Comparison of ENCODE assay signal across 11 mouse cellular contexts in the genomic region with DNA sequence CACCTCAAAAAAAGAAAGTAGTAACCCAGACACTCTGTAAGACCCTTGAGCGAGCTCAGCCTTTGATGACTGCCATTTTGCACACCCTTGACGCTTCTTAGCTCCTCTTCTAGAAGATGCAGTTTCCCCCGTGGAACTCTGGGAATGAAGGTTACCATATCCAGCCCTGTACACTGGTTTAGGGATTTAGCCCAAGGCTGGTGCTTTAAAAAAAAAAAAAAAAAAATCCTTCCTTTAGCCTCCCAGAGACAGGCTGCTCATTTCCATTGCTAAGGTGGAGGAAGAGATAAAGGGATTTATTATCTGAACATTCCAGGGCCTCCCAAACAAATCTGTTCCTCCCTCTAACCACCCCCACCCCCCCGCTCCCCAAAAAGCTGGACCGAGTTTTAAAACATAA.
DNase-seq lines count a peak whose midpoint lies in the region; ATAC-seq and TF ChIP-seq lines count a peak whose summit lies in the region.
"Had no signal": no experiment of that assay in that cellular context is flagged by ENCODE, and none has a peak within 500 bp of the region (broad histone marks: within the 10 kb centered on the region; RNA-seq: fewer than 3 reads in every experiment).

No protein-coding gene starts in this region.

- intact Hi-C loops in heart, postnatal 14 days (cut with DNase I) = no loop called here

- 48% methylated on average over 5 of the region's 5 CpGs for WGBS in heart, embryonic 13.5 days
- WGBS in lung, embryonic 14.5 days = 37% methylated on average over 5 of the region's 5 CpGs
- WGBS in forebrain, embryonic 14.5 days = 62% methylated on average over 5 of the region's 5 CpGs
- 57% methylated on average over 5 of the region's 5 CpGs for WGBS in midbrain, embryonic 14.5 days

- no peak for TF ChIP-seq CTCF in lung, embryonic 14.5 days (IDR thresholded peaks at IDR 0.05; ENCODE audit: low read depth)

- H3K4me2 ChIP-seq in heart, embryonic 13.5 days = peak overlapping the region; percentile 35
- H3K4me2 ChIP-seq in lung, embryonic 14.5 days = peak overlapping the region; percentile 2; the same call in 1 of the 2 replicates
- H3K4me2 ChIP-seq in forebrain, embryonic 14.5 days (ENCODE audit: low read length) = 0 out of 2 replicates have a peak overlapping the region, but pooled peaks have one; percentile 3
- peak overlapping the region; percentile 17; the same call in 1 of the 2 replicates for H3K4me2 ChIP-seq in midbrain, embryonic 14.5 days (ENCODE audit: low read length)

- H3K27ac ChIP-seq in heart, embryonic 13.5 days (replicated peaks) = peak overlapping the region; percentile 93
- peak overlapping the region; percentile 84 for H3K27ac ChIP-seq in lung, embryonic 14.5 days (ENCODE audit: low read depth)
- peak overlapping the region; percentile 70; the same call in 1 of the 2 replicates for H3K27ac ChIP-seq in forebrain, embryonic 14.5 days (ENCODE audit: low read depth, low read length)
- peak overlapping the region; percentile 77 for H3K27ac ChIP-seq in midbrain, embryonic 14.5 days (replicated peaks; ENCODE audit: low read depth, low read length)

- H3K4me1 ChIP-seq in heart, embryonic 13.5 days = peaks cover 62% of the 10 kb centered on the region
- peaks cover 17% of the 10 kb centered on the region for H3K4me1 ChIP-seq in lung, embryonic 14.5 days (ENCODE audit: insufficient read depth)
- peaks cover 8% of the 10 kb centered on the region; the same call in 1 of the 2 replicates for H3K4me1 ChIP-seq in forebrain, embryonic 14.5 days (ENCODE audit: control insufficient read depth, insufficient read depth, low read length)
- peaks cover 17% of the 10 kb centered on the region for H3K4me1 ChIP-seq in midbrain, embryonic 14.5 days (ENCODE audit: control insufficient read depth, insufficient read depth, low read length)

- peak overlapping the region; percentile 45 for H3K9ac ChIP-seq in heart, embryonic 13.5 days
- no peak overlapping the region for H3K9ac ChIP-seq in lung, embryonic 14.5 days
- H3K9ac ChIP-seq in forebrain, embryonic 14.5 days (ENCODE audit: low read length) = no peak overlapping the region
- no peak overlapping the region for H3K9ac ChIP-seq in midbrain, embryonic 14.5 days (replicated peaks; ENCODE audit: low read length)

- H3K27me3 ChIP-seq in heart, embryonic 13.5 days (replicated peaks) = no peaks in the 10 kb centered on the region
- no peaks in the 10 kb centered on the region for H3K27me3 ChIP-seq in lung, embryonic 14.5 days (ENCODE audit: insufficient read depth, low read length)
- H3K27me3 ChIP-seq in forebrain, embryonic 14.5 days (replicated peaks; ENCODE audit: control insufficient read depth, insufficient read depth, low read length) = no peaks in the 10 kb centered on the region
- H3K27me3 ChIP-seq in midbrain, embryonic 14.5 days (ENCODE audit: control insufficient read depth, insufficient read depth, low read length) = no peaks in the 10 kb centered on the region
- H3K27me3 ChIP-seq: Patski had no signal

- no peak for DNase-seq in heart, postnatal 14 days
- DNase-seq in lung, embryonic 14.5 days = no peak
- no peak for DNase-seq in lung, postnatal 25 days (ENCODE audit: low spot score)
- DNase-seq in forebrain, embryonic 14.5 days (ENCODE audit: low spot score) = no peak
- no peak for DNase-seq in midbrain, embryonic 14.5 days
- DNase-seq in urinary bladder, postnatal 25 days (ENCODE audit: low spot score) = no peak
- no peak for DNase-seq in retina, postnatal 1 day
- DNase-seq: thymus, adult 18-20 months had no signal

- H3K4me3 ChIP-seq in heart, embryonic 13.5 days = no peak overlapping the region
- H3K4me3 ChIP-seq in lung, embryonic 14.5 days (ENCODE audit: low read depth, low read length) = no peak overlapping the region
- H3K4me3 ChIP-seq in forebrain, embryonic 14.5 days (ENCODE audit: low read depth, low read length) = no peak overlapping the region
- H3K4me3 ChIP-seq in midbrain, embryonic 14.5 days (replicated peaks; ENCODE audit: low read depth, low read length) = no peak overlapping the region
- H3K4me3 ChIP-seq: myocyte had no signal

- no peak for ATAC-seq in heart, embryonic 13.5 days (ENCODE audit: extremely low read depth, insufficient number of reproducible peaks, low FRiP score, low TSS enrichment)
- no peak; the same call in 1 of the 2 replicates for ATAC-seq in lung, embryonic 14.5 days (ENCODE audit: insufficient read depth)
- ATAC-seq in forebrain, embryonic 14.5 days = no peak
- ATAC-seq in midbrain, embryonic 14.5 days (ENCODE audit: low FRiP score, low TSS enrichment) = peak; percentile 54; the same call in 1 of the 2 replicates

- no peaks in the 10 kb centered on the region for H3K9me3 ChIP-seq in heart, embryonic 13.5 days
- H3K9me3 ChIP-seq in lung, embryonic 14.5 days (ENCODE audit: low read depth, low read length) = no peaks in the 10 kb centered on the region
- no peaks in the 10 kb centered on the region for H3K9me3 ChIP-seq in forebrain, embryonic 14.5 days (replicated peaks; ENCODE audit: control insufficient read depth, low read length)
- no peaks in the 10 kb centered on the region for H3K9me3 ChIP-seq in midbrain, embryonic 14.5 days (ENCODE audit: control insufficient read depth, low read length)

- H3K36me3 ChIP-seq in heart, embryonic 13.5 days = no peaks in the 10 kb centered on the region
- H3K36me3 ChIP-seq in lung, embryonic 14.5 days (ENCODE audit: insufficient read depth) = no peaks in the 10 kb centered on the region
- H3K36me3 ChIP-seq in forebrain, embryonic 14.5 days (ENCODE audit: control insufficient read depth, insufficient read depth, low read length) = no peaks in the 10 kb centered on the region
- no peaks in the 10 kb centered on the region for H3K36me3 ChIP-seq in midbrain, embryonic 14.5 days (ENCODE audit: control insufficient read depth, insufficient read depth, low read length)
